In genomic region chr1:180358466-180358865, GRCm38 (mm10) we compare ENCODE assay signal across 19 mouse cellular contexts. TPM values are rescaled to one million over a fixed set of nuclear protein-coding genes. Genes with fewer than 3 reads are reported as not detected.
DNase-seq lines count a peak whose midpoint lies in the region; ATAC-seq and TF ChIP-seq lines count a peak whose summit lies in the region.
"Had no signal": no experiment of that assay in that cellular context is flagged by ENCODE, and none has a peak within 500 bp of the region (broad histone marks: within the 10 kb centered on the region; RNA-seq: fewer than 3 reads in every experiment).

No protein-coding gene starts in this region.

- 0 out of 2 replicates have a peak, but pooled peaks cover 4% of the 10 kb centered on the region for H3K36me3 ChIP-seq in heart, embryonic 12.5 days
- H3K36me3 ChIP-seq in hindbrain, postnatal 0 days (ENCODE audit: insufficient read depth, low read length): no peaks in the 10 kb centered on the region
- no peaks in the 10 kb centered on the region for H3K36me3 ChIP-seq in hindbrain, embryonic 13.5 days
- H3K36me3 ChIP-seq in megakaryocyte, embryonic 14.5 days (replicated peaks; ENCODE audit: low read length): peaks cover 76% of the 10 kb centered on the region
- H3K36me3 ChIP-seq: forebrain, embryonic 10.5 days; hindbrain, embryonic 10.5 days; midbrain, embryonic 10.5 days had no signal

- 63% methylated on average over 9 of the region's 9 CpGs for WGBS in heart, embryonic 12.5 days
- WGBS in hindbrain, postnatal 0 days: 94% methylated on average over 9 of the region's 9 CpGs
- 88% methylated on average over 9 of the region's 9 CpGs for WGBS in hindbrain, embryonic 13.5 days

- no peak overlapping the region for H3K4me2 ChIP-seq in heart, embryonic 12.5 days
- H3K4me2 ChIP-seq in hindbrain, postnatal 0 days (ENCODE audit: low read depth, low read length): no peak overlapping the region
- H3K4me2 ChIP-seq in hindbrain, embryonic 13.5 days: no peak overlapping the region
- H3K4me2 ChIP-seq: liver, embryonic 11.5 days had no signal

- no peaks in the 10 kb centered on the region for H3K9me3 ChIP-seq in heart, embryonic 12.5 days (replicated peaks)
- no peaks in the 10 kb centered on the region for H3K9me3 ChIP-seq in hindbrain, postnatal 0 days (ENCODE audit: low read length)
- H3K9me3 ChIP-seq in hindbrain, embryonic 13.5 days: no peaks in the 10 kb centered on the region
- H3K9me3 ChIP-seq in megakaryocyte, embryonic 14.5 days: peaks cover 4% of the 10 kb centered on the region; the same call in 1 of the 2 replicates
- H3K9me3 ChIP-seq: forebrain, embryonic 10.5 days; hindbrain, embryonic 10.5 days; midbrain, embryonic 10.5 days had no signal

- no peak for TF ChIP-seq CTCF in hindbrain, postnatal 0 days (IDR thresholded peaks at IDR 0.05; ENCODE audit: low read depth)

- no peak for DNase-seq in heart, postnatal 4 days
- no peak for DNase-seq in hindbrain, postnatal 0 days (ENCODE audit: low spot score)
- no peak for DNase-seq in left cerebral cortex, adult 8-10 months (ENCODE audit: low spot score in 2 of 2)
- DNase-seq: adrenal gland, postnatal 25 days; cerebellum, adult 18-20 months; cerebellum, postnatal 36 days; forebrain, postnatal 0 days; left cerebral cortex, postnatal 4 days; lung, adult 2 months; right cerebral cortex, postnatal 25 days; thymus, adult 18-20 months had no signal

- peaks cover 69% of the 10 kb centered on the region for H3K4me1 ChIP-seq in heart, embryonic 12.5 days (replicated peaks)
- 0 out of 2 replicates have a peak, but pooled peaks cover 8% of the 10 kb centered on the region for H3K4me1 ChIP-seq in hindbrain, postnatal 0 days (ENCODE audit: insufficient read depth, low read length)
- H3K4me1 ChIP-seq in hindbrain, embryonic 13.5 days (replicated peaks): peaks cover 13% of the 10 kb centered on the region; the same call in 1 of the 2 replicates
- peaks cover 100% of the 10 kb centered on the region for H3K4me1 ChIP-seq in megakaryocyte, embryonic 14.5 days

- peak overlapping the region; percentile 48; the same call in 1 of the 2 replicates for H3K27ac ChIP-seq in heart, embryonic 12.5 days (ENCODE audit: poor library complexity, severe bottlenecking)
- peak overlapping the region; percentile 45; the same call in 1 of the 2 replicates for H3K27ac ChIP-seq in hindbrain, postnatal 0 days
- no peak overlapping the region for H3K27ac ChIP-seq in hindbrain, embryonic 13.5 days
- H3K27ac ChIP-seq: forebrain, embryonic 10.5 days; hindbrain, embryonic 10.5 days; midbrain, embryonic 10.5 days had no signal

- H3K9ac ChIP-seq in heart, embryonic 12.5 days: no peak overlapping the region
- H3K9ac ChIP-seq in hindbrain, postnatal 0 days (replicated peaks; ENCODE audit: low read length): no peak overlapping the region
- no peak overlapping the region for H3K9ac ChIP-seq in hindbrain, embryonic 13.5 days
- H3K9ac ChIP-seq: forebrain, postnatal 0 days had no signal

- no peak overlapping the region for H3K4me3 ChIP-seq in heart, embryonic 12.5 days
- H3K4me3 ChIP-seq in hindbrain, postnatal 0 days (ENCODE audit: low read length): no peak overlapping the region
- no peak overlapping the region for H3K4me3 ChIP-seq in hindbrain, embryonic 13.5 days
- peak overlapping the region; percentile 84 for H3K4me3 ChIP-seq in megakaryocyte, embryonic 14.5 days (replicated peaks)
- H3K4me3 ChIP-seq: forebrain, embryonic 10.5 days; hindbrain, embryonic 10.5 days; midbrain, embryonic 10.5 days had no signal

- peaks cover 12% of the 10 kb centered on the region; the same call in 1 of the 2 replicates for H3K27me3 ChIP-seq in heart, embryonic 12.5 days (replicated peaks)
- H3K27me3 ChIP-seq in hindbrain, postnatal 0 days (ENCODE audit: insufficient read depth, low read length): no peaks in the 10 kb centered on the region
- H3K27me3 ChIP-seq in hindbrain, embryonic 13.5 days: no peaks in the 10 kb centered on the region
- no peaks in the 10 kb centered on the region for H3K27me3 ChIP-seq in megakaryocyte, embryonic 14.5 days (replicated peaks)

- ATAC-seq in heart, embryonic 12.5 days (ENCODE audit: insufficient number of reproducible peaks, low FRiP score): no peak
- no peak for ATAC-seq in hindbrain, postnatal 0 days
- no peak for ATAC-seq in hindbrain, embryonic 13.5 days (ENCODE audit: low FRiP score)
- no peak for ATAC-seq in megakaryocyte, adult 5-6 weeks (ENCODE audit: poor library complexity, severe bottlenecking)
- ATAC-seq: forebrain, postnatal 0 days had no signal

RNA-seq across cellular contexts. Expression of gene Itpkb, which starts 28.2 kb away (rescaled TPM):
- 7.2 and 9.1 TPM in 2 replicates for polyA plus RNA-seq in heart, embryonic 12.5 days (2016; fragmentation: Nextera tagmentation; extraction: Ambion mirVana)
- total RNA-seq in heart, postnatal 4 days (2021): 10 to 100 TPM; 62.2 to 67.2 TPM
- total RNA-seq in hindbrain, postnatal 0 days (2014; rRNA removed): 16.9 and 19.0 TPM in 2 replicates
- polyA plus RNA-seq in hindbrain, postnatal 0 days (2015; fragmentation: Nextera tagmentation; extraction: Ambion mirVana): 4.1 and 4.8 TPM in 2 replicates
- 2.6 and 3.4 TPM in 2 replicates for polyA plus RNA-seq in hindbrain, embryonic 13.5 days (2015; fragmentation: Nextera tagmentation; extraction: Ambion mirVana)
- polyA plus RNA-seq in megakaryocyte, embryonic 14.5 days (2012; ENCODE audit: insufficient read depth, low replicate concordance): 36.8 and 40.6 TPM in 2 replicates
- 11.5 and 12.9 TPM in 2 replicates for total RNA-seq in megakaryocyte, adult 5-6 weeks (2015)
- 10.9 and 13.6 TPM in 2 replicates for total RNA-seq in megakaryocyte, adult 5-6 weeks (2017)
- 10 to 100 TPM; 19.7 to 26.2 (median 21.4) TPM for total RNA-seq in left cerebral cortex, adult 8-10 months (2022)
